Mouse (Mus musculus) telencephalon, adult 2 months (tissue): Measurements from ENCODE around the gene Cep128.
"Not testable (repeated sequence)": the region's sequence is repeated elsewhere in the genome, so short reads cannot be mapped to it uniquely, and the experiment has no call there.

Source experiments
- DNase-seq: peaks from one replicate; pipeline ENCODE4 v3.0.0-alpha.2; 2011; ENCODE audit warnings: low read depth, low spot score

The Cep128 gene

DNA sequence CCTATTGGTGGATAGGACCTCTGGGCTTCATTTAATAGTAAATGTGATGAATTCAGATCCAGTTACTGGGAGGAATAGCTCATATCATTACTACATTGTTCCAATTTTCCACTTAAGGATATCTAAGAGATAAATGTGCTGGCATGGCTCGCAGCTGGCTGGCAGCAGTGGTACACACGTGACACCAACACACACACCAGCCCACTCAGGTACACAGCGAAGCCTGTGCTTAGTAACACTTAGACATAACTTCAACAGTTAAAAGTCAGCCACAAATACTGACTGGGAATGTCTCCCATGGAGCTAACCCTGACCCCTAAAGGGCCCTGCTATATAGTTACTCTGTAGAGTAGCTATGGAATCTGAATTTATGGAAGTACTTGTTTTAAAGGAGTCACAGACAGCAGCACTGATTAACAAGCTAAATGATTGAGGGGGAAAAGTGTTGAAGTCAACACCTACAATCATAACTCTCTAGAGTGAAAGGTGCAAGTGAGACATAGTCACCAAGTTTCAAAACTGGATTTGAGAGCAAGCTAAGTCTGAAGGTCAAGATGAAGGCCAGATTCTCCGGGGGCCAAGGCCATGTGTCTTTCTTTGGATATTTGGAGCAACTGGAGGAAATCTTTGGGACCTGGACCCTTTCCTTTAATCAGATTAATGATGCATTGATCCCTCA lies 320.7 kb downstream of the Cep128 start:
- no peak for DNase-seq

DNA sequence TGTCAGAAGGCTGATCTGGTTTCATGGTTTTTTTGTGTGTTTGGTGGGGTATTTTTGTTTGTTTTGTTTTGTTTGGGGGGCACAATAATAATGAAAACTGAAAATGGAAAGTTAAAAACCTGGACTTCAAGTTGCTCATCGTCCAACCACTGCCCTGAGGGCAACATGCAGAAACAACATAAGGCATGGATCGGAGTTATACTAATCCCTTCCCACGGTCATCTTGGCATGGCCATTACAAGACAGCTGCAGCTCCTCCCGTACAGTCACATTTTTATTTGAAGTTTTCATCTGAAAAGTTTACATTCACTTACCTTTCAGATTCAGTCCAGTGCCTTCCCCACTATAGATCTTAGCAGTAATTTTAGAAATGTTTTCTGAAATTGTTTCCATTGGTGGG lies 321.5 kb downstream of the Cep128 start:
- no peak for DNase-seq

DNA sequence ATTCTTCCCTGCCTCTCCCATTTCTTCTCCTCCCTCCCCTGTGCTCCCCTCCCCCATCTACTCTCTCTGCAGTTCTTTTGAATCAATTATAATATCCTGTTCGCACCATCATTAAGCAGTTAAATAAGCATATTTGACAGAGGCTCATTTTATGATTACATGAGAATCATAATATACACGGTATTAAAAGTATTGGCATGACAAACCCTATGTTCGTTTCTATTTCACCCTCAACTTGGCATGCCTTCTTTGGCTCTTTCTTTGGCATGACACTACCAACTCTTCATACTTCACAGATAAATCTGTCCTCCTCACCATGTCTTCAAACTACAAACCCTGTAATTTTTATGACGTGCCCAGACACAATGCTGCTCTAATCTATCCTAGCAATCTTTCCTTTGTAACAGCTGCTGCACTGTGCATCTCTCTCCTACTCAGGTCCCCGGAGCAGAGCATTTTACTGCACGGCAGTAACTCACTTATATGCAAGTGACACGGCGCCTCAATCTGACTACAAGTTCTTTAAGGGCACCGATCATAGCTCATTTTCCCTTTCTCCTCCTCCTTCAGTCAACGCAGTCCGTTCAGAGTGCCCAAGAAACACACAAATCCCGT lies 324.4 kb downstream of the Cep128 start:
- DNase-seq = no peak

DNA sequence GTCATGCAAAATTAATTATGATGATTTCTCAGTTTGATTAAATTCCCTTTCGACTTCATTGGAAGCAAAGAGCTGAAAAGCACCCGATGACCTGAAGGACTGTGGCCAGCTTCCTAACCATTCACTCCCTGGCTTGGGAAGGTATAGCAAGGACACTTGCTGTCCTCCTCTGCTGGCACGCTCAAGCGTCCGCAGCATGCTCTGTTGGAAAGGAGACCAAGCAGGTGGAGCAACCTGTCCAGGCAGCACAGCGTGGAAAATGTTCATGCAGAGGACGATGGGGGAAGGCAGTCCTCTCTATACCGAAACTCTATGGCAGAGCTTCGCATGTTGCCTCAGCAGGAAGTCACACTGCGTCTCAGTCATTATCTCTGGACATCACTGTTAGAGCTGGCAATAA lies 327.3 kb downstream of the Cep128 start:
- DNase-seq = no peak

DNA sequence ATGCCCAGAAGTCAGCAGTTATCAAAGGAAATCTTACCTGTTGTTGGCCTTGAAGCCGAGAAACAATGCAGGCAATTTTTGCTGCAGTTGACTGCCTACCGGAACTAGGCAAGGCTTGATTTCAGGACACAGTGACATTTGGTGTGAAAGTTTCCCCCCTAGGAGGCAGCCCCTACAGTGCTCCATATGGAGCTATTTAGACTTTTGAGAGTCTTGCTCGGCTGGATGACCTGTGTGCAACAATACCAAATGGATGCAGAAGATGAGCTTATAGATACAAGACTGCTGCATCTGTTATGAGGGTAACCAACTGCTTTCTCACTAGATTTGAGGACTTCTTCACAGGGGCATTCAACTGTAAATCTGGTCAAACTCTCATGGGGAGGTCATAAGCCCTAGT lies 331.9 kb downstream of the Cep128 start:
- DNase-seq = no peak

DNA sequence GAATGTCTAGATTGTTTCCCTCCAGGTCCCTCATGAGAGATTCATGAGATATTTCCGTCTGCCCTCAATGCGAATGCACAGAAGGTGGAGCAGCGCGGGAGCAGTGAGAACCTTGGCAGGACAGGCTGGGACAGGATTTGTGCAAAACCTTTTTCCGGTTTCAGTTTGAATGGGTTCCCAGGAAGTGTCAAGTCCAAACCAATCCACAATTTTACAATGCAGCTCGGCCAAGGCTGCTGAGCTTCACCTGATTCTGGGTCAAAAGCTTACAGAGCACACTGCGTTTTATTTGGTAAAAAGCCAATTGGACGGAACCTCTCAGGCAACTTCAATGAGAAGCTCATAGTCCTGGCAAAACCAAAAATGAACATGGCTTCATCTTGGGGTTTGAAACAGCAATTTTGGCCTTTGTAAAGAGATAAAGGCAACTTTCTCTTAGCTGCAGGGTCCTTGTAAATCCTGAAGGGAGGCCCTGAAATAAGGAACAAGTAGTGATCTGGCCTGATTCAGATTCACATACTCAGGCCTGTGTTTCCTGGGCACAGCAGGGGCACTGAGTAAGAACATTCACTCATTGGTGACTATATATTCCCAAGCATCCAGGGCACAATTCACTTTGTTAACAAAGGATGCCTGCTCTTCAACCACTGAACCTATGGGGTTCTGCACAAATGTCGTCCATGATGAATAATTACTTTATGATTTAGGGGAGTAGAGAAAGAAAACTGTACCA lies 333.4 kb downstream of the Cep128 start:
- DNase-seq = no peak

DNA sequence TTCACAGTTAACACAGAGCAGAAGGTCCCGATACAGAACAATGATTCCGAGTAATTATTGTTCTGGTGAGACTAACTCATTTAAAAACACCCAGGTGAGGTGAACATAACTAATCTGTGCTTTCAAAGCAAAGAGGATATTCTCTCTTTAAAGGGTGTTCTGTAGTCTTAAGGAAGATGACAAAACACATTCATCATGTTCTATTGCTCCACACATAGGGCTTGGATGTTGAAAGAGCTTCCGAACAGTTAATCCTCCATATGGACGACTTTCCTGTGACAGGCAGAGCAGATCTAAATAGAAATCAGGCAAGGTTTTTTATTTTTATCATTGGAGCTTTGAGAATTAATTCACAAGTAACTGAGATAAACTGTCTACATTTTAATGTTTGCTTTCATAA lies 342.8 kb downstream of the Cep128 start:
- DNase-seq = peak; percentile 24

DNA sequence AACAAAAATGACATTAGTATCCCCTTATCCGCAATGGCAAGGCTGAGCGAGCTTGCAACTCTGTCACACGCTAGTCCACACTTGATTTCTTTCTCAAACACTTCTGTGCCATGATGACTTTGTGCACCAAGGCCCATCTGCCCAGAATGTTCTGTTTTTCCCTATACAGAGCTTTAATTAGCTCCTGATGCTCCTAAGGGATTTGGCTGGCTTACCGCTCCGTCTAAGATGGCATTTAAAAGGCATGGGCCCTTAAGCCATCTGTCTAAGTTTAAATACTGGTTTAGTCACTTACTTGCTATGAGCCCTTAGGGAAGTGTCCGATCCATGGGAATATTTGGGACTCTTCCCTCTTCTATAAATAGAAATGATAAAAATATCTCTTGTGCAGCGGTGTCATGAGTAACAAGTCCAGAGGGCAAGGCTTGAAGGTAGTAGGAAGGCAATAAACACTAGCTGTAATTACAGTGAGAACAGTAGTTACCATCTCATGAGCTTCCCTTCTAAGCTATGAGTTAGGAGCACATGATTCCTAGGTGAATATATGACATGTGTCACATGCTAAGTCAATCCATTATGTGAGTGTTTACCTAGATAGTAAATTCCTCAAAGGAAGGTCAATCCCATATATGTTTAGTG lies 343.8 kb downstream of the Cep128 start:
- DNase-seq = no peak

DNA sequence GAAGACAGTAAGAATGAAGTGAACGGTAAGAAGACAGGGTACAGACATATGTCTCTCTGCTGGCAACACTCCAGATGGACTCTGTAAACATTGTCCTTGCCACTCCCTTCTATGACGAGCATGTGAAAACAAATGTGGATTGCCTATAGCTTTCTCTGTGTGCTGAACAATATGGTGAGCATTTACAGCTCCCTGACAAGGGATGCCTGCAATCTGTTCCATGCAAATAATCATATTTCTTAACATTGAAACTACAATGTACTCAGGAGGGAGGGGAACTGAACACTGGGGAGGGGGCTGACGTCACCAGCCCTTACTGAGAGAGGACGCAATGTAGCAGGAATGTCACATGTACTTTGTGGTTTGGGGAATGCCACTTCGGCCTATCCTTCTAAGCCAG lies 355.1 kb downstream of the Cep128 start:
- no peak for DNase-seq

DNA sequence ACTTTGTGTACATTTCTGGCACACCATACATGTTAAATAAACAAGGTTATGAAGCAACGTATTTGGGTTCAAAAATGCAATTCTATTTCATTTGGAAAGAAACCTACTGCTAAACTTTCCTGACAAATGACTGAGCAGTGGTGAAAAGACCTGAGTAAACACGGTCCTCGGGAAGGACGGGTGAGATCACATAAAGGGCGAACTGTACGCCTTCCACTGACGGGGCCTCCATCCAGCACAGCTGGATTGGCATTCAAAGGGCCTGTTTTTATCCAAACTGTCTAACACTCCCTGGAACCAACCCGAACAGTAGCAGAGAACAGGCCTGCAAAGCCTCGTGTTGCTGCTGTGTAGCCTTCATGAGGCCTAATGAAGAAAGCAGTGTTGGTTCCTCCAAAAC lies 356.5 kb downstream of the Cep128 start:
- no peak for DNase-seq

DNA sequence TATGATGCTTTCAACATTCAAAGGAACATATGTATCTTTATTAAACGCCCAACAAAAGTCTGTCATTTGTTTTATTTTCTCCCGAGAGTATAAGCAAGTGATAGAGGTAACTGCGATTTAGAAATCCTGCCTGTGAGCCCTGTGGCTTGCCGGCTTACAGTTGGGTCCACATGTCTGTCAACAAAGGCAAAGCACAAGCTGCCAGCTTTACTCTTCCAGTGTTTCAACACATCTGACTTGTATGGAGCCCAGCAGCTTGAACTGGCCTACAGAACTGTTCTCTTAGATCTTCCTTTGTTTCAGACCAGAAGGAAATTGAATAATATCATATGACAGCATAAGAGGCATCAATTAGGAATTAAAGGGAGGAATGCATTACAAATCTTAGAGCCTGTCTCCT lies 357.1 kb downstream of the Cep128 start:
- DNase-seq = no peak

DNA sequence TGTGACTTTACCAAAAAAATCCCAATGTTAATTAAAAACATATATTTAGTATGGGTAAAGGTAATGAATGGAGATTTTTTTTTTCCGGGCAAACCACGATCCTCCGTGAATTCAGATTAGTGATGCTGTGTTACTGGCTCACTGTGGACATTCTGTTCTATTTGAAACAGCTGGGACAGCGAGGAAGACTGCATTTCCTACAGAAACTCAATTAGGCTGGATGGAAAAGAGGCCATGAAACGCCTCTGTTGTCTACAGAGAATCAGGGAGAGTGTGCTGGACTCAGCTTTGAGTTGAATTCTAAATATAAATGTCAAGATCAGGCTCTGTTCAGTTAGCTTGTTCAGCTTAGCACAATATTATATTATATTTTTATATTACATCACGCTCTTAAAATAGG lies 369.1 kb downstream of the Cep128 start:
- peak; percentile 11 for DNase-seq

DNA sequence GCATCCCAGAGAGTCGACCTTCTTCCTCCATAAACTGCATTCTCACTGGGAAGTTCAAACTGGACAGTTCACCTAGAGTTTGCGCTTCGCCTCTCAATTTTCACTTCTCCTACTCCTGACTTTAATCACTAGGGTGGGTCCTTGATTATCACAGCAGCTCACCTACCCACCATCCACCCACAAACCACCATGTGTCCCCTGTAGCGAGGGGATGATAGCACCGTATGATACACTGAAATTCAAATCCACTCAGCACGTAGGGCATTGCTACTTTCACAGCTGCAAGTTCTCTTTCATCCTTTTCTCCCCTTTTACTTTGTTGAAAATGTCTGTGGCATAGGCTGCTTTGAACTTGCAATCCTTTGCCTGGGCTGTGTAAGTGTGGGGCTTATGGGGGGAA lies 371.2 kb downstream of the Cep128 start:
- DNase-seq = no peak

DNA sequence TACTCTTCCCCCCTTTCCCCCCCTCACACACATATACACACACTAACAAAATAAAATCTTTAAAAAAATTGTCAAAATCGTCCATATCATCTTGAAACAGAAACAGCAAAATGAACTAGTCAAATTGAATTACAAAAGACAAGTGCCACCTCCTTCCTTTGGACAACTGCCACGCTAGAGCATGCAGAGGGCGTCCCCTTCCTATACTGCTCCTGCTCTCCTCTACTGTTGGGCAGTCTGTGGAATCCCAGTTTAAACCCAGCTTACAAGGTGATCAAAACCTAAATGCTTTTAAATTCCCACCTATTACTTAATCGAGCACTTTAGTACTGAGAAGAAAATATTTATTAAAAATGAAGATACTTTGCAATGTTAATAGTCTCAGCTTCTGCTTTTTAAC lies 372.0 kb downstream of the Cep128 start:
- no peak for DNase-seq

DNA sequence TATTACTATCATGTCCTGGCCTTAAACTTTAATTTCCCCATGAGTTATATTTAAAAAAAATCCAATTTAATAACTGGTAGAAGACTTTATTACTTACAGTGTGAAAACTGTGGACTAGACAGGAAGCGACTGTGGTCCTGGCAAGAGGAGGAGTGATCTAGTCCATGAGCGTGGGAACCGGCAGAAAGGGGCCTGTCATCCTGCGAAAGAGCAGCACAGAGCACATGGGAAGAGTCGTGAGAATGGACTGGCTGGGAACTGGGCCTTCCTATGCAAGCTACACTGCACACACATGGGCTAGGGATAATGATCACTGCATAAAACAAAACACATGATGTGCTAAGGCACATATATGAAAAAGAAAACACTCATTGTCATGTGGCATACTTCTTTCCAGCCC lies 375.5 kb downstream of the Cep128 start:
- DNase-seq = no peak

DNA sequence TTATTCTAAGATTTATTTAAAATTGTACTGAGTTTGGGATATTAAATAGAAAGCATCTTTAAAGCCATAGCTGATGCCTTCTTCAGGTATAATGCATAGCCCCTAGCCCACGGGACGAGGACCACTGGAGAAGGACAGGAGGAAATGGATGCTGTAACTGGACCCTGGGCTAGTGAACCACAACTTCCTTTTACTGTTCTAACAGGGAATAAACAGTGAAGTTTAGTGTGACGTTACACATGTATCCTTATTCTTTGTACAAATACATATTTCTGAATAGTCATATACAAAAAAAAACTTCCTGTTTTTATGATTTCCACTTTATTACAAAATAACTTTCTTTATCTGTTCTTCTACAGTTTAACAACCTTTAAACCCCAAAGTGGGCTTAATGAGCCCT lies 376.0 kb downstream of the Cep128 start:
- DNase-seq = no peak

DNA sequence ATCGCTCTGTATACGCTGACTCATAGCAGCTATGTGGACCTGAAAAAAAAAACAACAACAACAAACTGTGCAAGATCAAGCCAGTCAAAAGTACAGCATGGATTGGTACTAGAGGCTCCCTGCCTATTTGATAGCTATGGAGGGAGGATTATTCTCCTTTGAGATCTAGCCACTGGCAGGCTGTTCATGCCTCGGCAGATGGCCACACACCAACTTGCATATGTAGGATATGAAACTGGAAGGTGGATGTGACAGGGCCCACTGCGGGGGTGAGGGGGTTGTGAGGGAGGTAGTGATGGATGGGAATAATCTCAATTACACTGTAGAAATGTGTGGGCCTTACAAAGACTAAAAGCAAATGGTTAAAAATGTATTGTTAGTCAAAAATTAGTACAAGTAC lies 386.7 kb downstream of the Cep128 start:
- peak; percentile 15 for DNase-seq

DNA sequence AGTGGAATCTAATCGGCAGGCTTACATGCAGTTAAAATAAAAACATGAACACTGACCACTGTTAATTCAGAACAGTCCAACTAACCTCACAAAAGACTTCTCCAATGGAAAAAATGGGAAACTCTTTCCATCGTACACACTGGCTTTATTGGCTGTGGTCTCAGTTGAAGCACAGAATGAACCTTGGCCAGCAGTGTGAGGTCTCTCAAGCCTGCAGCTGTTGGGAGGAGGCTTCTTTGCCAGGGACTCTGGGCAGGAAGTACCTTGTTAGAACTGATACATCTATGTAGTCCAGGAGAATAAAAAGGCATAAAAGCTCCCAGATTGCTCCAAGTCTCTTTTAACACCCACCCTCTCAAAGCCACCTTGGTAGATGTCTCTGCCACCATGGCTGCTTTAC lies 390.9 kb downstream of the Cep128 start:
- DNase-seq = no peak

DNA sequence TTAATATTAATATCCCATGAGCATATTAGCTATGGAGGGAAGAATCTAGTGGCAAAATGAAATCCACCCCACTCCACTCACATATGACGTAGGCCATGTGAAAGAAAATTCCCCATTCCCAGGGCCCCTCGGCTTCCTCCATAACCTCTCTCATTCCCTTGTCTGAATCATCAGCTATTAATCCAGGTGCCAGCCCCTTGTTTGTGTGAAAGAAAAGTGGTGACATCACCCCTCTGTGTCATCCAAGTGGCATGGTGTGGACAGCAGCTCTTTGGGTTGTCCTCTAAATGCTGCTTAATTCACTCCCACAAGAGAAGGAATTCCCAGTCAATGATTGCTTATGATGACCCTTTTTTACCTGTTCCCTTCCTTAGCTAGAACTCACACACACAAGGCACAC lies 396.4 kb downstream of the Cep128 start:
- no peak for DNase-seq

DNA sequence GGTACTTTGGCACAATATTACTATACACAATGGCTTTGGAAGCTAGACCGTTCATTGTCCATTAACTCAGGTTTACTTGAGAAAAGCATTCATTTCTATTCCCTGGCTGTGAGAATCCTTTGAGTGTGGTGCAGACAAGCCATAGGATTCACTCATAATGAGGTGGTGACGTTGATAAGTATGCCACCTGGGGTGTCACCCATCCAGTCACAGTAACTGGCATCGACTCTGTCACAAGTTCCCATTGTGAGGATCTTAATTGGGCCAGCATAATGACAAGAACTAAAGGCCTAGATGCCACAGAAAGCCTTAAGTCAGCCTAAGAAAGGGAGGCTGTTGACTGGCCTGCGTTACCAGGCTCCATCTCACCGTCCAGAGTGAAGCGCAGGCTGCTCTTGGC lies 396.9 kb downstream of the Cep128 start:
- no peak for DNase-seq

DNA sequence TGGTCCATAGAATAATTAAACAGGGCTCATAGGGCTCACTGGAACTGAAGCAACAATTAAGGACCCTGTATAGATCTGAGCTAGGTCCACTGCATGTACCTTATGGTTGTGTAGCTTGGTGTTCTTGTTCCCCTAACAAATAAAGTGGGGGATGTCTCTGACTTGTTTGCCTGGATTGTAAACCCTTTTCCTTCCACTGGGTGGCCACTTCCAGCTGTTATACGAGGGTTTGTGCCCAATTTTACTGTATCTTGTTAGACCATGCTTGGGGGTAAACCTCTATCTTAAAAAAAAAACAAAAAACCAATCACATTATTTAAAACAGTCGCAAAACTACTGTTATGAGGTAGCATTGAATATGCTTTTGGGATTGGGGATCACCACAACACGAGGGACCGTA lies 402.2 kb downstream of the Cep128 start:
- DNase-seq = no peak

DNA sequence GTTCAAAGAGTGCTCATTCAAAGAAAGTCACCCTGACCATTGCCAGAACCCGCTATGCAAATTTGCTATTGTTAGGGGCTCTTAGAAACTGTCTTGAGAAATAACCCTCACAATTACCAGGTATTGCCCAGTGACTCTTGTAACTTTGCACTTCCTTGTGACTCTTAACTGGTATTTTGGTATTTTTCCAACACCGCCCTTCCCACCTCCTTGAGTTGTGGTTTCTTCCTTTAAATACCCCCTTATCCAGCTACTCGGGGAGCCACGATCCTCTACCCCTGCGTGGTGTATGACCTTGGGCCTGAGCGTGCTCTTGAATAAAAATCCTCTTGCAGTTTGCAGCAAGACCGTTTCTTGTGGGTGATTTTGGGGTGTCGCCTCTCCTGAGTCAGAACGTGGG lies 407.8 kb downstream of the Cep128 start:
- DNase-seq = not testable (repeated sequence)

DNA sequence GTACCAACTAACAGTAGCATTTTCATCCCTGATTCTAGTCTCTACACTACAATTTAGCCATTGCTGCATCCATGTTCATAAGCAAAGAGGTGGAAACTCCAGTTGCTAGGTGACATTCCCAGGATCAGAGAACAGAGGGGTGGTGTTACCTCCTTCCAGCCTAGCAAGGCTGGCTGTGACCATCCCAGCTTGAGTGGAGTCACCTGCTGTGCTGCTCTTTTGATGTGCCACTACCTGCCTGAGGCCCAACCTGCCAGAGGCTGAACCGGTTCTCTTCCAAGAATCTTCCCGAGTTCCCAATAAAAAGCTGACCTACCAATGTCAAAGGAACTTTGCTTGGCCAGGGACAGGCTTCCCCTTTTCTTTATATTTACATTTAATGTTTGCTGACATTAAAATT lies 408.8 kb downstream of the Cep128 start:
- no peak for DNase-seq
